Mouse (Mus musculus) cerebellum, adult 18-20 months (tissue): Measurements from ENCODE around the gene Grin2b.
"Not testable (repeated sequence)": the region's sequence is repeated elsewhere in the genome, so short reads cannot be mapped to it uniquely, and the experiment has no call there.

Experiments used
- DNase-seq, 2 experiments: peaks; one replicate each; pipeline ENCODE4 v3.0.0; 2021

Grin2b gene

GRCm38 (mm10) chr6:135876163-135876726, 297.1 kb downstream of the Grin2b start:
- DNase-seq, result no peak

GRCm38 (mm10) chr6:135874626-135875025, 298.7 kb downstream of the Grin2b start:
- no peak for DNase-seq

DNA sequence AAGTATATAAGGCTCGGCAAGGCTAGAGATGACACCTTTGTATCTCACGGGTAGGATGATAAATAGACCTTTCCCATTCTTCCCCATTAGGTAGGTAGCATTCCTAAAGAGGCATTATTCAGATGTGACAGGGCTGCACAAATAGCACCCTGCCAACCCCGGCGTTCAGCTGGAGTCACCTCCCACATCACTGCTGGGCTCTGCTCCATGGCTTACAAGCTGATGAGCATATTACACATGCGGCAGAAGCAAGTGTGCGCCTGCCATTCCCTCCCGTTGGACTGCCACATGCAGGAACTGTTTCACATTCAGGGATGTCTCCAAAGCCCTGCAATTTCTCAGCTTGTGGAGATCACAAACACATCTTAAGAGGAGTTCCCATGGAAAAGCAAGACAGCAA, 307.5 kb downstream of the Grin2b start:
- DNase-seq, result no peak

DNA sequence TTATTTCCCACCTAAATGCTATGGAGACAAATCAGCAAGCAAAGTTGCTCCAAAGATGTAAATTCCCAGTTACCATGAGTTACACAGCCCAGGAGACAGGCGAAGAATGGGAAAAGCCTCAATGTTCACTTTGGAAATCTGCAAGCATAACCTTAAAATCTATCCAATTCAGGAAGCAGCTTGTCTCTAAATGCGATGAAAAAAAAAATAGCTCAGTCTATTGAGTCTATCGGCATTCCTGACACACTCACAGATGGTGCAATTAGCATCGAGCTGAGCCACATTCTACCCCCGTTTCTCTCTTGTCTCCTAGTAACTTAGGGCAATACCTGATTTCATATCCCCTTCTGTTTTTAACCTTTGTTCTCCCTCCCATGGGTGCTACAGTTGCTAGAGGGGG, 309.3 kb downstream of the Grin2b start:
- no peak for DNase-seq

GRCm38 (mm10) chr6:135859502-135859901, 313.8 kb downstream of the Grin2b start:
- no peak for DNase-seq

GRCm38 (mm10) chr6:135854173-135854591, 319.1 kb downstream of the Grin2b start:
- DNase-seq, result no peak

DNA sequence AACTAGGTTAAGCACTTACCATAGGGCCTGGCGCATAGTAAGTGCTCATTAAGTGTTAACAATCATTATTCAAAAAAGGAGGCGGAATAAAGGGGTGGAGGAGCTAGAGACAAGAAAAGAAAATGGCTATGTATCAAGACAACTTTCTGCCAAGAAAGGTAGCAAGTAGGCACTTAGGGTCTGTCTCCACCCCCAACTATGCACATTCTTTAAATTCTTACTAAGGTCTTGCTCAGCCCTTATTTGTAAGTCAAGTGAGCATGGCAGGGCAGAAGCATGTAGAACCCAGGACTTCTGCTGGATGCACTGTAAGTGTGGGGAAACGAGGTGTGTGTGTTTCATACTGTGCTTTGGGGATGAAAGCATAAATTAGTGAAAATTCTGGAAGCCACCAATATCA, 329.6 kb downstream of the Grin2b start:
- DNase-seq, result no peak

GRCm38 (mm10) chr6:135836353-135836752, 337.0 kb downstream of the Grin2b start:
- no peak for DNase-seq

DNA sequence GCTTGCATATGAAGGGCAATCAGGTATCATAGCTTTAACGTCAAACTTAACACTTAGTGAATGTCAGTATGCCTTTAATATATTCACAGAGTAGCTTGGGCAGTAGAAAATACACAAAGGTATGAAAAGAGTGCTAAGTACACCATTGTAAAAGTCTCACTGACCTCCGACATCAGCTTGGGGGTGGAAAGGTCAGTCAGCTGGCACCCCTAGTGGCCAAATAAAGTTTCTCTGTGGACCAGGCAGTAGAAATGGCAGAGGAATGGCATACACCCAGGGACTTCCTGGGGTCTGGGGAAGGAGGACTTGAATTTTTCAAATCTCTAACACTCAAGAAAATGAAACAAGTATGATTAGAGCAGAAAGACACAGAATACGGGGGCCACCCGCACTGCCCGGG, 339.8 kb downstream of the Grin2b start:
- no peak for DNase-seq

DNA sequence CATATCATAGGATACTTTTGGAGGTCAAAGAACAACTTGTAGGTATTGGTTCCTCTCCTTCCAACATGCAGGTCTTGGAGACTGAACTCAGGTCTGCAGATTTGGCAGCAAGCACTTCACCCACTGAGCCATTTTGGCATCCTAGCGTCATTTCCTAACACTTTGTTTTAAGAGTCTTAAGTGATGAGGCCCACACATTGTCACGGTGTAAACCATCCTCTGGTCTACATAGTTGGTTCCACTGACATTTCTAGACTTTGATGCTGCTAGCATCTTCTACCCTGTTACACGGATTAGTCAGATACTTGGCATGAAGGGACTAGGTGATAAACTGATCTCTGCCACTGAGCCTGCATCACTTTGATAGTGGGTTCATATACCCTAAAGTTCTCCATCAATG, 341.3 kb downstream of the Grin2b start:
- no peak for DNase-seq

DNA sequence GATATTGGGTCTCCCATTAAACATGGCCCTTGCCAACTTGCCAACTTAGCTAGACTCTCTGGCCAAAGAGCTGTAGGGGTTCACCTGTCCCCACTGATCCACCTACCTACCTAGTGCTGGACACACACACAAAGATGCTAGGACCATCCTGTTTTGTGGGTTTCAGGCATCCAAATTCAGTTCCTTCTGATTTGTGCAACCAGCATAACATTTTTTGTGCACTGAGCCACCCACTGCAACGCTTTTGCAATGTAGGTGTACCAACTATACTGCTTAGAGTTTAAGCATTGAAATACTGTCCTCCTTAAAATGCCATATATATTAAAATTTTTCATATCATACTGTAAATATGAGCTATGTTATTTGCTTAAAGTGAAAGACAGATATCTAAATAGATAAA, 342.3 kb downstream of the Grin2b start:
- DNase-seq, result no peak

DNA sequence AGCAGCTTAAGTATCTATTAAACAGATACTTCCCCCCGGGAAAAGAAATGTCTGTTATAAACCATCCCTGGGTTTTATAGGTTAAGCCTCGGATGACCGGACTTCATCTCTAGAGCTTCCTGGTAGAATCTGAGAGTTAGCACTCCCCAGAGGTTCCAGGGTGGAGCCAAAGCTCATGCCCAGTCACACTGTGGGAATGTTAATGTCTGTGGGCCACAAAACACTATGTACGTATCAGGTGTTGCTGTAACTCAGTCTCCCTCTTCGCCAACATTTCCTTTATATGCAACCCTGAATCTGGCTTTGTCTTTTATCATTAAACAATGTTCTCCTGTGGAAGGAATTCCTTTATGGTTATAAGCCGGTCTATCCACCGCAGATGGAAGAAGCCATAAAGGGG, 343.9 kb downstream of the Grin2b start:
- DNase-seq, result no peak

DNA sequence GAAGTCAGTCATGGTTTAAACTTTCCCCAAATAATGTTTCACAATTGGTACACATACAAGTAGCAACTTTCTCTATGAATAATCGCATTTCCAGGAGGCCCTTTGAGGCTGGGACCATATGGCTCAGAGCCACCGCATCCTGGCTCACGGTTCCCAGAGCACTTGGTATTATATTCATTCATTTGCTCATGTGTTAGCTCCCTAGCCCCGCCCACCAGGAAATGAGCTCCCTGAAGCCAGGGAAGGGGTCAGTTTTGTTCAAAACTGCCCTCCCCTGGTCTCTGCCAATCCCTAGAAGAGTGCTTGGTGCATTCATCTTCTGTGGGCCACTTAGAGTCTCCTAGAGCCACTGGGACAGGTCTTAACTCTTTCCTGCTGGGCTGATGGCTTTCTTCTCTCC, 344.3 kb downstream of the Grin2b start:
- no peak for DNase-seq

GRCm38 (mm10) chr6:135827942-135828341, 345.4 kb downstream of the Grin2b start:
- peak; percentile 58 to 62 for DNase-seq

DNA sequence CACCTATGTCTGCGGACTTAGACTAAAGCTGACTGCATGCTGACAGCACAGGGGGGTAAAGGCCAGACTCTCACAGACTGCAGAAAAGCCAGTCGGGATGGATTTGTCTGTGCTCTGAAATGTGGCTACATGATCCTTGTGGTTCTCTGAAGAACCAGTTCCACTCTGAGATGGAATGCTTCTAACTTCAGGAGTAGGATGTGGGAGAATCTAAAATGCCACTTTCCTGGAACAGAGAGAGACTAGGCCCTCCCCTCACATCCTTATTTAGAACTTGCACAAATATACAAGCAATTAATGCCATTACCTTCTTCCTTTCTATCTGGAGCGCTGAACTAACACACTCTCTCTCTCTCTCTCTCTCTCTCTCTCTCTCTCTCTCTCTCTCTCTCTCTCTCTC, 346.0 kb downstream of the Grin2b start:
- no peak for DNase-seq

- DNase-seq, result not testable (repeated sequence)
Measured at GRCm38 (mm10) chr6:135826776-135827175, 346.5 kb downstream of the Grin2b start.

DNA sequence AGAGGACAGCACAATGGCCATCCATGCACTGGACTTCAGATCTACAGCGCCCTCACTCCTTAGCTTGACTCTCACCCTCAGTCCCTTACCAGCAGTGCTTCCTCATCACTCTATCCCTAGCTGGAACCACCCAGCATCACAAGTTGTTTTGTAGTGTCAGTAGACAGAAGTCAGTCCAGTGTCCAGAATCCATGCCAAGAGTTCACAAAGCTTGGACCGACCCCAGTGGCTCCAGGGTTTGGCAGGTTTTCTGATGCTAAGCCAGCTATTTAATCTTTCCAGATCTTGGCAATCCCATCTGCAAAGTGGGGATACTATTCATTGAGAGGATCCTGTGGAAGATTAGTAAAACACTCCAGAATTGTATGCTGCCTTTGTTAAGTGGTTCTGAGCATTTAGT, 355.9 kb downstream of the Grin2b start:
- no peak for DNase-seq

- DNase-seq, result no peak
Measured at GRCm38 (mm10) chr6:135813755-135814154, 359.6 kb downstream of the Grin2b start.

GRCm38 (mm10) chr6:135805436-135805835, 367.9 kb downstream of the Grin2b start:
- no peak for DNase-seq

- no peak for DNase-seq
Measured at GRCm38 (mm10) chr6:135799949-135800348, 373.4 kb downstream of the Grin2b start.

- no peak for DNase-seq
Measured at GRCm38 (mm10) chr6:135798202-135798992, 374.9 kb downstream of the Grin2b start.

DNA sequence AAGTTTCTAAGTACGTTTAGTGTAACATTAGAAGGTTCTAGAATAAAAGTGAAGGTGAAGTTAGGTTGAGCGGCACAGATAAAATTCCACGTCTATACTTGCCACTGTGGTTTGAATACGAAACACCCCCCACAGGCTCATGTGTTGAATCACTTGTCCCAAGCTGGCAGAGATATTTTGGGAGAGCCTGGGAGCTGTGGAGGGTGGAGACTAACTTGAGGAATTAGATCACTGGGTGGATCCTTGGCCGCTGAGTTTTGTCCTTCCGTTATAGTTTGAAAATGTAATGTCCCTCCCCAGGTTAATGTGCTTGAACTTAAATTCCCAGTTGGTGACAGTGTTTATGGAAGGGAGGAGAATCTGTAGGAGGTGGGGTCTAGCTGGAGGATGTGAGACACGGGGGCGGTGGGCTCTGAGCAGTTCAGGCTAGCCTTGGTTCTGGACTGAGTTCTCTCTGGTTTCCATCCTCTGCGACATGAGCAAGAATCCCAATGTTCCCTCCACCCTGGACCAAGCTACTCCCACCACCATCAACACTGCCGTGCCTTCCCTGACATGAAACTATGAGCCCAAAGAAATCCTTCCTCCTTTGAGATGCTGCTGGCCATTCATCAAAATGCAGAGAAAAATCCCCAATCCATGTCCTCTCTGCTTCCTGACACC, 375.8 kb downstream of the Grin2b start:
- no peak for DNase-seq

DNA sequence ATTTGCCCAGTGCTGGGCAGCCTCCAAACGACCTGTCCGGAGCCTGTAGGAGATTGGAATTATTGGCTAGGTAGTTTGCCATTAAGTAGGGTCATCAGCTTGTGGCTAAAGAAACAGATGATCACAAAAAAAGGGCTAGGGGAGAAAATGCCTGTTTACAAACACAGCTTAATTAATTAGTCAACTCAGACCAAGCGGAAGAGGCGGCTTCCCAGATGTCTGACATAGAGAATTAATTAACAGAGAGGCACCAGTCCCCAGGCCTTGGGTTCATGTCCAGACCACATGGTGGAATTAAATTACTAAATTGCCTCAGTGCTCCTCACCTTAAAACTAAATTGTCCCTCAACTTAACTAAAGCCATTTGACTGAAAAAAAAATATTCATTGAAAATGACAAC, 376.4 kb downstream of the Grin2b start:
- no peak for DNase-seq

DNA sequence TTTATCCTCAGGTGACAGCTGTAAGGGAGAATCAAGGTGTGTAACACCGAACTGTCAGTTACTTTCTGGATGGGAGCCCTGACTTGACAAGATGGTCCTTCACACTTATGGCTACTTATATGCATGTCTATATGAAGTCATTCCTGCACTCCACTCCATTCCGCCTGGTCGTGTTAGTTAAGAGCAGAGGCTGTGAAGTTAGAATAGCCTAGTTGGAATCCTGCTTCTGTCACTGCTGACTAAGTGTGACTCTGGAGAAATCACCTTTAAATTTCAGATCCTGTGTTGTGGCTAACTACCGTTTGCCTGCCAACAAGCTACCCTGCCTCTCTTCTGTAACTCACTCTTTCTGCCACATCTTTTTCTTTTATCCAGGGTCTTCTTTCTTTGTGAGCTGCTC, 381.9 kb downstream of the Grin2b start:
- no peak for DNase-seq
